Mouse (Mus musculus): Measurements from ENCODE around the gene Zfp574. TPM values are rescaled to one million over a fixed set of nuclear protein-coding genes. Genes with fewer than 3 reads are reported as not detected.

Gene Zfp574
- polyA plus RNA-seq, 1 experiment, result 65.0 TPM

DNA sequence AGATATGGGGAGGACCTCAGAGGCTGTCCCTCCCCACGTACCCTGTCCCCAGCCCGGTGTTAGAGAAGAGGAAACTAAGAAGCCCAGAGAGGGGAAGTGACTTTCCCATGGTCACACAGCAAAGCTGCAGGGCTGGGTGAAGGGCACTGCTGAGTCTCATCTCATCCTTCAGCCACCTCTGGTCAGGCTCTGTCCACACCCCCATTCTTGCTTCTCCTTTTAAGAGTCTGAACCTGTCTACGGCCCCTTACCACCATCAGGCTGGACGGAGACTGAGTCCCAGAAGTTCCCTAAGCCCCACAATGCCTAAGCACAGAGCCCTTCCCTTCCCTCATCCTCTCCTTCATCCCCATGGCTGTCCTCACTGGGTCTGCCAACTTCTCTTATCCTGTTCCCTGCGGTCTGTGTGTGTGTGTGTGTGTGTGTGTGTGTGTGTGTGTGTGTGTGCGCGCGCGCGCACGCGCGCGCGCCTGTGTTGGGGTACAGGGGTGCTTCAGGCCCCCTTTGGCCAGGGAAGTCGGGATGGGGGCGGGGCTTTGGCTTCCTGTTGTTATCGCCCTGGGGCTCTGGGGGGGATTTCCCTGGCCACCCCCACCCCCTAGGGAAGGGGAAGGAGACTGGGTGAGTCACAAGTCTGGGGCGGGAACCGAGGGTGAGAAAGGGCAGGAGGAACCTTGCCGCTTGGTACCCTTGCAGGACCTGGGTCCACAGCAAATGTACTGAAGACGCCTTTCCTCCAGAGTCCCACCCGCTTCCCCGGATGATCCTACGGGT is 47.9 kb downstream of the Zfp574 start:
- DNase-seq, result peak; percentile 46
- TF ChIP-seq CTCF (IDR thresholded peaks at IDR 0.05; ENCODE audit: borderline replicate concordance, control insufficient read depth, extremely low read depth, insufficient read depth, low read length, poor library complexity) (no peak), POLR2A (IDR thresholded peaks at IDR 0.05; ENCODE audit: control insufficient read depth, extremely low read depth, insufficient read depth, low read length, poor library complexity) (no peak)
- Histone ChIP-seq H3K27ac (ENCODE audit: control insufficient read depth, insufficient read depth, low read length) (no peak overlapping the region), H3K36me3 (ENCODE audit: control insufficient read depth, insufficient read depth, low read length) (no peaks in the 10 kb centered on the region), H3K4me1 (replicated peaks; ENCODE audit: control insufficient read depth, insufficient read depth, low read length) (peaks cover 3% of the 10 kb centered on the region; the same call in 1 of the 2 replicates), H3K4me3 (ENCODE audit: control insufficient read depth, insufficient read depth, low read length) (no peak overlapping the region), H3K27me3 (ENCODE audit: control insufficient read depth, insufficient read depth, low read length) (no peaks in the 10 kb centered on the region)
- WGBS, result 13% methylated on average over 25 of the region's 25 CpGs

DNA sequence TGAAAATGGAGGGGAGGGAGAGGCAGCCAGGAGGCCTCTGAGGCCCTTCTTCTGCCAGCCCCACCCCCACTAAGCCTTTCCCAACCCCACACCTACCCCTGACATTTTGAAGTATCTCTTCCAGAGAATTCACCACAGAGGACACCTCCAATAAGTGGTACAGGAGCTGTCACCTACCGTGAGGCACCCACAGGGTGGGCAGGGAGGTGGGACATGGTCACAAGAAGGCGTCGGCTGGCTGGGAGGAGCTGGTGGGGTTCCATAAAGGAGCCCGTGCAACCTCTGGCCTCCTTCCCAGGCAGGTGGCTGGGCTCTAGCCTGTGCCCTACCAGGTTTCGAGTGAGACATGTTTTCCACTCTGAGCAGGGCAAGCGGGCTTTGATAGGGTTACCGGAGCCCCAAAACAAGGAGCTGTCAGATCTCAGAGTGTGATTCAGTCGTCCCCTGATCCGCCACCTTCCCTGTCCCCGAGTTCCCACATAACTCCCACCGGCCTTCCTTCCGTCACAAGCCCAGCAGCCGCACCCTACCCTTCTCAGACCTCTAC is 48.9 kb downstream of the Zfp574 start:
- no peak for DNase-seq
- H3K4me3 ChIP-seq (ENCODE audit: control insufficient read depth, insufficient read depth, low read length), result no peak overlapping the region
- TF ChIP-seq POLR2A (IDR thresholded peaks at IDR 0.05; ENCODE audit: control insufficient read depth, extremely low read depth, insufficient read depth, low read length, poor library complexity), result no peak
- no peak for TF ChIP-seq CTCF (IDR thresholded peaks at IDR 0.05; ENCODE audit: borderline replicate concordance, control insufficient read depth, extremely low read depth, insufficient read depth, low read length, poor library complexity)
- no peaks in the 10 kb centered on the region for H3K27me3 ChIP-seq (ENCODE audit: control insufficient read depth, insufficient read depth, low read length)
- no peaks in the 10 kb centered on the region for H3K36me3 ChIP-seq (ENCODE audit: control insufficient read depth, insufficient read depth, low read length)
- 83% methylated on average over 13 of the region's 13 CpGs for WGBS
- peaks cover 6% of the 10 kb centered on the region for H3K4me1 ChIP-seq (replicated peaks; ENCODE audit: control insufficient read depth, insufficient read depth, low read length)
- no peak overlapping the region for H3K27ac ChIP-seq (ENCODE audit: control insufficient read depth, insufficient read depth, low read length)

DNA sequence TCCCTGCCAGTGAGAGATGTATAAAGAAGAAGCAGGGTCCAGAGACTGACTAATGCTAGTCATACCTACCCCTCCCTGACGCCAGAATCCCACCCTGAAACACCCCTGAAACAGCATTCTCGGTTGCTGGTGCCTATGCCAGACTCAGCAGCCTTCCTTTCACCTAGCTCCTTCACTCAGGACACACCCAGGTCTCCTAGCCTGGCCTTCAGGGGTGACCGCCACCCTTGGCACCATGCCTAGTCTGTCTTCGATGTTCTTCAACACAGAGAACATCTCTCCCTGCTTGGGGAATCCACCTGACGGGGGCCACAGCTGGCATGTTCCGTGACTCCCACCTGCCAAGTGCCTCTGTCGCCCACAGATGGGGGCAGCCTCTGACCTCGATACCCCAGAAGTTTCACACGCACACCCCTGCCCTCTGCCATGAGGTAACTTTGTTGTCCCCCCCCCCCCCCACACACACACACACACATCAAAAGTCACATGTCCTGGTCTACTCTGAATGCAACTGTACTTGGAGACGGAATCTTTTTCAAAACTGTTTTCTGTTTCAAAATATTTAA is 53.4 kb downstream of the Zfp574 start:
- Histone ChIP-seq H3K4me1 (replicated peaks; ENCODE audit: control insufficient read depth, insufficient read depth, low read length) (peaks cover 3% of the 10 kb centered on the region), H3K4me3 (ENCODE audit: control insufficient read depth, insufficient read depth, low read length) (no peak overlapping the region), H3K36me3 (ENCODE audit: control insufficient read depth, insufficient read depth, low read length) (no peaks in the 10 kb centered on the region), H3K27me3 (ENCODE audit: control insufficient read depth, insufficient read depth, low read length) (no peaks in the 10 kb centered on the region; the same call in 1 of the 2 replicates), H3K27ac (ENCODE audit: control insufficient read depth, insufficient read depth, low read length) (no peak overlapping the region)
- TF ChIP-seq CTCF (IDR thresholded peaks at IDR 0.05; ENCODE audit: borderline replicate concordance, control insufficient read depth, extremely low read depth, insufficient read depth, low read length, poor library complexity), result no peak
- WGBS, result 62% methylated on average over 10 of the region's 10 CpGs
- DNase-seq, result no peak

DNA sequence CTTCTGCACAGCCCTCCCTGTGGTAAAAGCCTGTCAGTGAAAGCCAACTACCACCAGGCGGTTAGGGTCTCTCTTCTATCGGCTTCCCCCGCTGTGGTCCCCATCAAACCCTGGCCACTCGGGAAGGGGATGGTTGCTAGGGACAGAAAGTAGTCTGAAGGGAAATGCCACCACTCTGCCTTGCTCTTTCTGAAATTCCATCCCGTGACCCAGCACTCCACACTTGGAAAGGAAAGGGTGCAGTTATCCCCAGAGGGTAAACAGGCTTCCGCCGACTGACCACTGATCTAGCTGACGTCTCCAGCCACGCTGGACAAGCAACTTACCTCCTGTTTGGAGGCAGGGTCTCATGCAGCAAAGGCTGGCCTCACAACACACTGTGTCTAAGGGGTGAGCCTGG is 55.6 kb downstream of the Zfp574 start:
- Histone ChIP-seq H3K4me1 (replicated peaks; ENCODE audit: control insufficient read depth, insufficient read depth, low read length) (peaks cover 17% of the 10 kb centered on the region), H3K27me3 (ENCODE audit: control insufficient read depth, insufficient read depth, low read length) (no peaks in the 10 kb centered on the region; the same call in 1 of the 2 replicates), H3K4me3 (ENCODE audit: control insufficient read depth, insufficient read depth, low read length) (no peak overlapping the region), H3K36me3 (ENCODE audit: control insufficient read depth, insufficient read depth, low read length) (no peaks in the 10 kb centered on the region), H3K27ac (ENCODE audit: control insufficient read depth, insufficient read depth, low read length) (no peak overlapping the region)
- TF ChIP-seq CTCF (IDR thresholded peaks at IDR 0.05; ENCODE audit: borderline replicate concordance, control insufficient read depth, extremely low read depth, insufficient read depth, low read length, poor library complexity) (no peak), POLR2A (IDR thresholded peaks at IDR 0.05; ENCODE audit: control insufficient read depth, extremely low read depth, insufficient read depth, low read length, poor library complexity) (no peak)
- 96% methylated on average over 9 of the region's 9 CpGs for WGBS
- no peak for DNase-seq

DNA sequence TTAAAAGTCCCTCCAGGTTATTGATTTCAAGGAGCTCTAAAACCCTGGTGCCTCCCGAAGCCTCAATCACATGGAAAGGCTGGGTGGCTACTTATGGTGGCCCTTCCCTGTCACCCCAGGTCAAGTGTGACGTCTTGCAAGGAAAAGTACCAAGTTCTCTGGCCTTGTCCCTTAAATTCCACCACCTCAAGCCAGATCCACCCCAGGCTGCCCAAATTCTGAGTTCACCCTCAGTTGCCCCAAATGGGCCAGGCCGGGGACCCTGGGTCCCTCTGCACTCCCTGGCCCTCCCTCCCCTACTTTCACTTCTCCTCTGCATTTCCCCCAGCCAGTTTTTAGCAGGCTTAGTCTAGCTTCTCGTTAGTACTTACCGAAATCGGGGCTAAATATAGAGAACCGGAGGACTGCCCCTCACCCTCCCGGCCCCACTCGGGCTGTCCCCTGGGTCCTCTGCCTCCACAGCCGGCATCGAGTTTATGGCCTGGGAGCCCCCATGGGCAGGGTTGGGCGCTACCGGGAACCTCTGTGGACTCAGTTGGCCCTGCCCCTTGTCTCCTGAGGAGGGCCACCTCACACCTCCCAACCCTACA is 57.1 kb downstream of the Zfp574 start:
- Histone ChIP-seq H3K27ac (ENCODE audit: control insufficient read depth, insufficient read depth, low read length) (no peak overlapping the region), H3K27me3 (ENCODE audit: control insufficient read depth, insufficient read depth, low read length) (no peaks in the 10 kb centered on the region; the same call in 1 of the 2 replicates), H3K4me1 (replicated peaks; ENCODE audit: control insufficient read depth, insufficient read depth, low read length) (peaks cover 21% of the 10 kb centered on the region), H3K36me3 (ENCODE audit: control insufficient read depth, insufficient read depth, low read length) (no peaks in the 10 kb centered on the region), H3K4me3 (ENCODE audit: control insufficient read depth, insufficient read depth, low read length) (no peak overlapping the region)
- no peak for DNase-seq
- 30% methylated on average over 13 of the region's 13 CpGs for WGBS
- no peak for TF ChIP-seq POLR2A (IDR thresholded peaks at IDR 0.05; ENCODE audit: control insufficient read depth, extremely low read depth, insufficient read depth, low read length, poor library complexity)
- no peak for TF ChIP-seq CTCF (IDR thresholded peaks at IDR 0.05; ENCODE audit: borderline replicate concordance, control insufficient read depth, extremely low read depth, insufficient read depth, low read length, poor library complexity)

DNA sequence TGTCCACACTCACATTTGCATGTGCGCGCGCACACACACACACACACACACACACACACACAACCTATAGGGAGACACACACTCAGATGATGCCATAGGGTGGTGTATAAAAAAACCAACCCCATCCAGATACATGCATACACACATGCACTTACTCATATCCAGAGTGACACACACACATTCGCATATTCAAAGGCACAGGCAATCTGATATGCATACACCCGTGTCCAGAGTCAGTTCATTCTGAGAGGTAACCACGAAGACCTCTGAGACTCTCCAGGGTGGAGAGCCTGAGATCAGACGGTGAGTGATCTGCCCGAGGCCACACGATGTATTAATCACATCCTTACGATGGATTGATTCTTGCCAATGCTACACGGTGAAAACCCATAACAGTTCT is 58.2 kb downstream of the Zfp574 start:
- peaks cover 21% of the 10 kb centered on the region for H3K4me1 ChIP-seq (replicated peaks; ENCODE audit: control insufficient read depth, insufficient read depth, low read length)
- DNase-seq, result no peak
- H3K4me3 ChIP-seq (ENCODE audit: control insufficient read depth, insufficient read depth, low read length), result no peak overlapping the region
- H3K27ac ChIP-seq (ENCODE audit: control insufficient read depth, insufficient read depth, low read length), result no peak overlapping the region
- WGBS, result 73% methylated on average over 11 of the region's 11 CpGs
- no peaks in the 10 kb centered on the region; the same call in 1 of the 2 replicates for H3K27me3 ChIP-seq (ENCODE audit: control insufficient read depth, insufficient read depth, low read length)
- TF ChIP-seq POLR2A (IDR thresholded peaks at IDR 0.05; ENCODE audit: control insufficient read depth, extremely low read depth, insufficient read depth, low read length, poor library complexity), result no peak
- no peak for TF ChIP-seq CTCF (IDR thresholded peaks at IDR 0.05; ENCODE audit: borderline replicate concordance, control insufficient read depth, extremely low read depth, insufficient read depth, low read length, poor library complexity)
- no peaks in the 10 kb centered on the region for H3K36me3 ChIP-seq (ENCODE audit: control insufficient read depth, insufficient read depth, low read length)

Data from thymus, adult 2 months (tissue).